Mouse (Mus musculus) ES-Bruce4 (cell line): Measurements from ENCODE around the gene Rere. TPM values are rescaled to one million over a fixed set of nuclear protein-coding genes. Genes with fewer than 3 reads are reported as not detected.

Source experiments
- H3K27ac ChIP-seq: 2 replicates; pipeline ENCODE4 v1.5.1; 2012; ENCODE audit warnings: low read length, inconsistent platforms; ENCODE audit not compliant: insufficient read depth
- H3K27me3 ChIP-seq: 2 replicates; pipeline ENCODE4 v1.6.1; 2012; ENCODE audit warnings: mild to moderate bottlenecking, low read length, inconsistent platforms; ENCODE audit not compliant: control insufficient read depth, poor library complexity, insufficient read depth, severe bottlenecking
- H3K36me3 ChIP-seq: 2 replicates; pipeline ENCODE4 v1.6.1; 2012; ENCODE audit warnings: inconsistent platforms, mild to moderate bottlenecking, low read length, moderate library complexity; ENCODE audit not compliant: control insufficient read depth, poor library complexity, insufficient read depth, severe bottlenecking
- H3K4me1 ChIP-seq: one replicate; pipeline ENCODE4 v1.8.1; 2011; ENCODE audit warnings: low read length; ENCODE audit not compliant: control insufficient read depth, insufficient read depth
- H3K4me3 ChIP-seq: 2 replicates; pipeline ENCODE4 v1.5.1; 2011; ENCODE audit warnings: low read depth, mild to moderate bottlenecking, low read length
- H3K9ac ChIP-seq: 2 replicates; pipeline ENCODE4 v1.6.1; 2012; ENCODE audit warnings: low read depth, mild to moderate bottlenecking, inconsistent platforms; ENCODE audit not compliant: poor library complexity, severe bottlenecking
- H3K9me3 ChIP-seq: replicated peaks from 2 replicates; pipeline ENCODE4 v1.6.1; 2012; ENCODE audit warnings: mild to moderate bottlenecking, low read length, inconsistent platforms; ENCODE audit not compliant: control insufficient read depth, poor library complexity, insufficient read depth, severe bottlenecking
- CTCF ChIP-seq: IDR thresholded peaks from one replicate; pipeline ENCODE4 v1.8.1; 2011; ENCODE audit warnings: low read depth, low read length
- EP300 ChIP-seq: IDR thresholded peaks from 2 replicates; pipeline ENCODE4 v1.6.1; 2011; ENCODE audit warnings: low read depth, low read length; ENCODE audit not compliant: insufficient read depth
- POLR2A ChIP-seq: IDR thresholded peaks from one replicate; pipeline ENCODE4 v1.8.1; 2011; ENCODE audit warnings: low read length; ENCODE audit not compliant: insufficient read depth
- polyA plus RNA-seq: library from polyadenylated mRNA; stranded (reverse); fragments of >200 nt; gene quantifications from 2 replicates; pipeline ENCODE4 v1.2.4, GENCODE M21; 2011; ENCODE audit warnings: low read depth; ENCODE audit not compliant: missing spikeins, insufficient read depth, insufficient read length

Gene Rere
- polyA plus RNA-seq, 1 experiment, result 77.3 TPM

- Histone ChIP-seq H3K27me3 (no peaks in the 10 kb centered on the region), H3K9me3 (no peaks in the 10 kb centered on the region), H3K27ac (0 out of 2 replicates have a peak overlapping the region, but pooled peaks have one; percentile 6), H3K4me3 (no peak overlapping the region), H3K4me1 (no peaks in the 10 kb centered on the region), H3K36me3 (no peaks in the 10 kb centered on the region; the same call in 1 of the 2 replicates), H3K9ac (no peak overlapping the region)
- TF ChIP-seq CTCF, result no peak
- TF ChIP-seq EP300, result no peak
- TF ChIP-seq POLR2A, result no peak
These were observed 134.0 kb downstream of the Rere start for GRCm38 (mm10) chr4:150415227-150415969.

- H3K9ac ChIP-seq, result no peak overlapping the region
- no peaks in the 10 kb centered on the region for H3K4me1 ChIP-seq
- no peak overlapping the region for H3K27ac ChIP-seq
- TF ChIP-seq EP300, result no peak
- no peak for TF ChIP-seq POLR2A
- H3K36me3 ChIP-seq, result 0 out of 2 replicates have a peak, but pooled peaks cover 2% of the 10 kb centered on the region
- H3K9me3 ChIP-seq, result no peaks in the 10 kb centered on the region
- H3K4me3 ChIP-seq, result no peak overlapping the region
- H3K27me3 ChIP-seq, result no peaks in the 10 kb centered on the region
These were observed 139.3 kb downstream of the Rere start for GRCm38 (mm10) chr4:150420576-150421263.

GRCm38 (mm10) chr4:150426098-150426879, 144.8 kb downstream of the Rere start:
- no peaks in the 10 kb centered on the region for H3K27me3 ChIP-seq
- TF ChIP-seq CTCF, result no peak
- no peak for TF ChIP-seq EP300
- TF ChIP-seq POLR2A, result no peak
- H3K9me3 ChIP-seq, result no peaks in the 10 kb centered on the region
- no peak overlapping the region for H3K4me3 ChIP-seq
- no peaks in the 10 kb centered on the region for H3K4me1 ChIP-seq
- no peak overlapping the region for H3K9ac ChIP-seq
- no peak overlapping the region for H3K27ac ChIP-seq
- H3K36me3 ChIP-seq, result 0 out of 2 replicates have a peak, but pooled peaks cover under 1% of the 10 kb centered on the region

DNA sequence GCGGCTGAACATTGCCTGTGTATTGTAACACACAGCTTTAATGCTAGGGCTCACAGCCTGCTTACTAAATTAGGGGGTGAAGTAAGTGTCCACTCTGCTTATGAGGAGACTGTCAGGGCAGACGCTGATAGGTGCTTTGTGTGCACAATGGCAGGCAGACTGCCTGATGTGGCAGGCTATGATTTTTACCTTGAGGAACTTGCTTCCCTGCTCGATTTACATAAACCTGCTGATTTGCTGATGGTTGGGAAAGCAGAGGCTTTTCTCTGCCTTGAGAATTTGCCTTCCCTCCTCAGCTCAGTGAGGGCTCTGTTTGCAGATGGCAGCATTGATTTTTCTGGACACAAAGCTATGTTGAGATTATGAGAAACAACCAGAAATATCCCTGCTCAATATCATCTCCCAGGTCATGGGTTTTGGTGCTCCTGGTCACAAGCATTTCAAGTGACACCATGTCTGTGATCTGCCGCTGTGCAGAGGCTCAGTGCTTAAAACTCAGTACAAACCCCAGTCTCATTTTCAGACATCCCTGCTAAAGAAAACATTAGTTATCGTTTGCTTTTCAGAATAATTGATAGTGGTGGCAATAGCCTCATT, 145.5 kb downstream of the Rere start:
- H3K4me1 ChIP-seq, result no peaks in the 10 kb centered on the region
- H3K9ac ChIP-seq, result no peak overlapping the region
- no peaks in the 10 kb centered on the region for H3K27me3 ChIP-seq
- no peaks in the 10 kb centered on the region for H3K36me3 ChIP-seq
- TF ChIP-seq CTCF, result no peak
- no peak for TF ChIP-seq POLR2A
- TF ChIP-seq EP300, result no peak
- no peak overlapping the region for H3K4me3 ChIP-seq
- no peaks in the 10 kb centered on the region for H3K9me3 ChIP-seq
- H3K27ac ChIP-seq, result no peak overlapping the region

GRCm38 (mm10) chr4:150428762-150429161, 147.3 kb downstream of the Rere start:
- H3K4me1 ChIP-seq, result no peaks in the 10 kb centered on the region
- no peak overlapping the region for H3K9ac ChIP-seq
- no peak overlapping the region for H3K27ac ChIP-seq
- no peaks in the 10 kb centered on the region for H3K36me3 ChIP-seq
- TF ChIP-seq CTCF, result no peak
- TF ChIP-seq EP300, result no peak
- TF ChIP-seq POLR2A, result no peak
- H3K9me3 ChIP-seq, result no peaks in the 10 kb centered on the region
- no peak overlapping the region for H3K4me3 ChIP-seq
- H3K27me3 ChIP-seq, result no peaks in the 10 kb centered on the region
